Mouse (Mus musculus) limb, embryonic 14.5 days (tissue): ENCODE data around the gene Nkx1-1. TPM values are rescaled to one million over a fixed set of nuclear protein-coding genes. Genes with fewer than 3 reads are reported as not detected.

Source experiments
- ATAC-seq: fragments of 200-750 bp; cut with Nextera tagmentation; 2 replicates; pipeline ENCODE4 v1.8.0; 2017; ENCODE audit warnings: low read depth, moderate number of reproducible peaks, moderate TSS enrichment; ENCODE audit not compliant: low FRiP score
- DNase-seq: peaks from one replicate; pipeline ENCODE4 v3.0.0-alpha.2; 2015; ENCODE audit warnings: low spot score
- H3K27ac ChIP-seq: fragments of 300-500 bp; sonication (generic); replicated peaks from 2 replicates; pipeline ENCODE4 v1.5.1; 2014; ENCODE audit warnings: low read depth, mild to moderate bottlenecking, low read length, moderate library complexity, mixed read lengths
- H3K27me3 ChIP-seq: fragments of 300-500 bp; sonication (generic); 2 replicates; pipeline ENCODE4 v1.6.1; 2014; ENCODE audit warnings: low read length, mixed read lengths; ENCODE audit not compliant: control insufficient read depth, insufficient read depth
- H3K36me3 ChIP-seq: fragments of 300-500 bp; sonication (generic); 2 replicates; pipeline ENCODE4 v1.6.1; 2014; ENCODE audit warnings: mild to moderate bottlenecking, low read length, moderate library complexity, mixed read lengths; ENCODE audit not compliant: control insufficient read depth, insufficient read depth
- H3K4me1 ChIP-seq: fragments of 300-500 bp; sonication (generic); 2 replicates; pipeline ENCODE4 v1.6.1; 2014; ENCODE audit warnings: antibody characterized with exemption, low read length, mixed read lengths; ENCODE audit not compliant: control insufficient read depth, insufficient read depth
- H3K4me2 ChIP-seq: fragments of 300-500 bp; sonication (generic); replicated peaks from 2 replicates; pipeline ENCODE4 v1.6.1; 2014; ENCODE audit warnings: low read depth, mild to moderate bottlenecking, low read length, moderate library complexity; ENCODE audit not compliant: severe bottlenecking
- H3K4me3 ChIP-seq: fragments of 300-500 bp; sonication (generic); replicated peaks from 2 replicates; pipeline ENCODE4 v1.5.1; 2014; ENCODE audit warnings: low read length
- H3K9ac ChIP-seq: fragments of 300-500 bp; sonication (generic); 2 replicates; pipeline ENCODE4 v1.6.1; 2014; ENCODE audit warnings: mild to moderate bottlenecking, low read depth, low read length, moderate library complexity; ENCODE audit not compliant: severe bottlenecking
- H3K9me3 ChIP-seq: fragments of 300-500 bp; sonication (generic); 2 replicates; pipeline ENCODE4 v1.6.1; 2016; ENCODE audit warnings: low read length; ENCODE audit not compliant: control insufficient read depth
- POLR2A ChIP-seq: fragments of 200-500 bp; IDR thresholded peaks from 2 replicates; pipeline ENCODE4 v1.8.0; 2012; ENCODE audit warnings: inconsistent platforms, mild to moderate bottlenecking, moderate library complexity, borderline replicate concordance; ENCODE audit not compliant: insufficient read depth, insufficient read length; ENCODE audit errors: extremely low read depth
- WGBS: fragments of 180-500 bp; shearing (Covaris S2); extraction: QIAGEN DNeasy Blood & Tissue Kit; methylation state at CpG from one replicate; pipeline ENCODE4 v1.1.7; 2014; 5-methylcytosine and 5-hydroxymethylcytosine counted together
- polyA plus RNA-seq, 2 experiments: library from polyadenylated mRNA; depleted of rRNA in 1 of 2; stranded (reverse) in 1 of 2; unstranded in 1 of 2; fragments of >200 nt; fragmentation: Nextera tagmentation in 1 of 2; extraction: Ambion mirVana in 1 of 2; gene quantifications; 2 replicates each; pipeline versions ENCODE4 v1.2.1 to v1.2.3; 2012 to 2014

Gene Nkx1-1
- polyA plus RNA-seq, 2 experiments = not detected

GRCm38 (mm10) chr5:33435941-33436340, 2.2 kb upstream of the Nkx1-1 start:
- no peaks in the 10 kb centered on the region for H3K9me3 ChIP-seq
- 0% methylated on average over 4 of the region's 4 CpGs for WGBS
- H3K27ac ChIP-seq = no peak overlapping the region
- H3K27me3 ChIP-seq = peaks cover 76% of the 10 kb centered on the region
- no peak for DNase-seq
- H3K4me2 ChIP-seq = no peak overlapping the region
- H3K9ac ChIP-seq = no peak overlapping the region
- H3K36me3 ChIP-seq = no peaks in the 10 kb centered on the region
- H3K4me3 ChIP-seq = no peak overlapping the region
- H3K4me1 ChIP-seq = peaks cover 13% of the 10 kb centered on the region
- no peak for ATAC-seq
- no peak for TF ChIP-seq POLR2A

DNA sequence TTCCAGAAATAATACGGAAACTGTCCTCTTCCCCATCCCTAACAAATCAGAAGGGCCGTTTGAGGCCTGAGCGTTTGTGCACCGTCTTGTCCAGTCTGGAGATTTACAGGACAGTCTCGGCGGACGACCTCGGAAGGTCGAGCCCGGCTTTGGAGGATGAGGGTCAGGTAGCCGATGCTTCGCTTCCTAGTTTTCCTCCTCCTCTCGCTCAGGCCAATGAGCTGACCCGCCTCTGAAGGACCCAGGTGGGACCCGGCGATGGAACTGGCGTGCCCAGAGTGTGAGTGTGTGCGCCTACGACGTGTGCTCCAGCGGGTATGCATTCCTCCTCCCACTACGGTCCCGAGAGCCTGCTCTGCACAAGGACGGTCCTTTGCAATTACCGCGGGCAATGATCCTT, 1.4 kb upstream of the Nkx1-1 start:
- Histone ChIP-seq H3K4me2 (no peak overlapping the region), H3K9ac (no peak overlapping the region), H3K4me3 (no peak overlapping the region), H3K27me3 (peaks cover 84% of the 10 kb centered on the region), H3K27ac (no peak overlapping the region), H3K9me3 (no peaks in the 10 kb centered on the region), H3K4me1 (peaks cover 15% of the 10 kb centered on the region), H3K36me3 (no peaks in the 10 kb centered on the region)
- no peak for DNase-seq
- ATAC-seq = no peak
- TF ChIP-seq POLR2A = no peak
- WGBS = 4% methylated on average over 26 of the region's 26 CpGs

DNA sequence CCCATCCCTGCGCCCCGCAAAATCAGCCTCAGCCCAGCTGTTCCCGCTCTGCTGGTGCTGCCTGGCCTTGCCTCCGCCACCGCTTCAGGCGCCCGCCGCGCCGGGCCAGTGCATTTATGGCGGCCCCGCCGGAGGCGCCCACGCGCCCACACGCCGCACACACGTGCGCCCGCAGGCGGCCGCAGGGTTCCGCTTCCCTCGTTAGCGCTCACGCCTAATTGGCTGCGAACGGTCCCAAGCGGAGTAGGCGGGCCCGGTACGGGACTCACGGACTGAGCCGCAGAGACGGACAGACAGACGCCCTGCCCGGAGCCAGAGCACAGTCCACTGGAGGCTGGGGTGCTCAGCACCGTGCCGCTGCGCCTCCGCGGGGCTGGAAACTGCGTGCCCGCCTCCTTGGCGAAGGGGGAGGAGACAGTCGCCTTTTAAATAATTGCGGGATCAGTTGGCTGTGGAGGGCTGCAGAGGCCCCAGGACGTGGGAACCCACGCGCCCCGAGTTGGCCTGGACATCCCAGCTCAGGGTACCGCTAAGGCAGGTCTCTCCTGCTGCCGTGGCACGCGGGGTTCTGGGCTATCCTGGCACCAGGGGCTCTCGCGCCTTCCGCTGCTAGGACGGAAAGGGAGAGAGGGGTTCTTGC, 485 bp upstream of the Nkx1-1 start:
- Histone ChIP-seq H3K4me3 (peak overlapping the region; percentile 21), H3K9me3 (no peaks in the 10 kb centered on the region), H3K27ac (no peak overlapping the region), H3K36me3 (no peaks in the 10 kb centered on the region), H3K9ac (no peak overlapping the region), H3K4me2 (peak overlapping the region; percentile 37), H3K27me3 (peaks cover 89% of the 10 kb centered on the region), H3K4me1 (peaks cover 15% of the 10 kb centered on the region)
- DNase-seq (no peak), ATAC-seq (no peak)
- TF ChIP-seq POLR2A = 0 out of 2 replicates have a peak, but pooled peaks have one; percentile 9
- WGBS = 2% methylated on average over 48 of the region's 60 CpGs

DNA sequence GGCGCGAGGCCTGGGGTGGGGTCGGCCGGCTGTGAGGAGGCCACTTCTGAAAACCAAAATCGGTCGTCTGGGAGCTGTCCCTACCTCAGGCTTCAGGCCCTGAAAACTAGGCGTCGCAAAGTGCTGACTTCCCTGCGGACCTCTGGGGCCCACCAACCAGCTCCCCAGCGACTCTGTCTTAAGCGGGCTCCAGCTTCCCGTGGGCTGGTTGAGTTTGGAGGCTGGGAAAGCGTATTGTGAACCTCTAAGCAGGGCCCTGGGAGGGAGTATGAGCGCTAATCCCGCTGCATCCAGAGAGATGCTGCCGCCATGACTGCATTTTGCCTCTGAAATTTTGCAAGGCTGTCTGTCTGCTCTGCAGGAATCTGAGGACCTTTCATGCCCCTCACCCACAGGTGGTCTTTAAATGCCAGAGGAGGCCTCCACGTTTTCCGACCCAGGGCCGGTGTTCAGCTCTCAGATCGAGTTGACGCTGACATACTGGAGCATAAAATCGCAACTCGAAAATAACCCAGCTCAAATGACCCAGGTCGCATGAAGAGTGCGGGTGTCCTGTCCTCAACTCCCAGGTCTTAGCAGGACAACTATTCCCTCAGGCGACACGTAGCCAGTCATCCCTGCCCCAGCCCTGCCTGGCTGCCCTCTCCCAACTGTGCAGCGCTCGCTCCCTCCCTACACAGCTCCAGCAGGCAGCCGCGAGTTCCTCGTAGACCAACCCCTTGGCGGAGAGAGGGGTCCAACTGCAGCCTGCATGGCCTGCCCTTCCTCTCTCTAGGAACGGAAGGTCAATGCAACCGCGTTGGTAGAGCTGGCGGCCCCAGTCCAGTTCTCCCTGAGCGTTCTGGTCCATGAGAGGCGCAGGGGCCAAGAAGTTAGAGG, 1.5 kb downstream of the Nkx1-1 start:
- peaks cover 15% of the 10 kb centered on the region for H3K4me1 ChIP-seq
- no peak overlapping the region for H3K27ac ChIP-seq
- TF ChIP-seq POLR2A = no peak
- no peak overlapping the region for H3K4me2 ChIP-seq
- H3K4me3 ChIP-seq = no peak overlapping the region
- peaks cover 99% of the 10 kb centered on the region for H3K27me3 ChIP-seq
- no peak overlapping the region for H3K9ac ChIP-seq
- 1% methylated on average over 39 of the region's 39 CpGs for WGBS
- H3K36me3 ChIP-seq = no peaks in the 10 kb centered on the region
- ATAC-seq (0 out of 2 replicates have a peak, but pooled peaks have one; percentile 35), DNase-seq (no peak)
- H3K9me3 ChIP-seq = no peaks in the 10 kb centered on the region

DNA sequence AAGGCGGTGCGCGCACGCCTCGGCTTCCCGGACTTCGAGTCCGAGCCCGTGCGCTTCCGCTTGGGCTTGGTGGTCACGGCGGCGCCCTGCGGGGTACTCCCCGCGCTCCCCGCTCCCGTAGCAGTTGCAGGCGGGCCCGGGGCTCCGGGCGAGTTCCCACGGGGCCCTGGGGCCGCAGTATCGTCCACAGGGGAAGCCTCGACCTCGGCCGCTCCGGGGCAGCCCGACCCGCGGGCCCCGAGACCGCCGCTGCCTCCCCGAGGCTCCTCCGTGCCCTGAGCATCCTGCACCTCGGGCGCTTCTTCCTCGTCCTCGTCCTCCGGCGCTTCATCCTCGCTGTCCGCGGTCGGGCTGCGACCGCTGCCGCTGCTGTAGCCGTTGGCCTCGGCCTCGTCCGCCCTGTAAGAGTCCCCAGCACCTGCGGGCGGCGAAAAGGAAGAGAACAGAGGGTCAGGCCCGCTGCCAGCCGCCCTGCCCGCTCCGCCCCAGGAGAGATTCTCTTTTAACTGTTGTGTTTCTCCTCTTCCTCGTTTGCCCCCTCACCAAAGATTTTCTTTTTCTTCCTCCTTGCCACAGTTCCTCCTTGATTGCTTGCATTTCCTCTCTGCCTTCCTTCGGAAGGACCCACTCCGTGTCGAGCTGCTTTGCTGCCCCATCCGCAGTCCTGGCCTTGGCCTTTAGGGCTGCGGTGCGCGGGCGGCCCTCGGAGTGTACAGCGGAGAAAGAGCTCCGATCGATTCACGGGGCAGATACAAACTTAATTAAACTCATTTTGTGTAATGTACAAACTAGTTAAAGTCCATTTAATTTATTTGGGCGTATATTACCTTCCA, 2.4 kb downstream of the Nkx1-1 start:
- DNase-seq = no peak
- ATAC-seq = no peak
- no peak overlapping the region for H3K9ac ChIP-seq
- H3K4me1 ChIP-seq = peaks cover 15% of the 10 kb centered on the region
- no peak for TF ChIP-seq POLR2A
- H3K27ac ChIP-seq = no peak overlapping the region
- H3K9me3 ChIP-seq = no peaks in the 10 kb centered on the region
- no peaks in the 10 kb centered on the region for H3K36me3 ChIP-seq
- peak overlapping the region; percentile 37 for H3K4me2 ChIP-seq
- WGBS = under 1% methylated on average over 53 of the region's 77 CpGs
- H3K4me3 ChIP-seq = peak overlapping the region; percentile 24
- H3K27me3 ChIP-seq = peaks cover 96% of the 10 kb centered on the region
